Mouse (Mus musculus): ENCODE data around the gene Ppm1b. TPM values are rescaled to one million over a fixed set of nuclear protein-coding genes. Genes with fewer than 3 reads are reported as not detected.

The Ppm1b gene
- polyA plus RNA-seq, 1 experiment from 2014 or later, result 97.2 TPM

DNA sequence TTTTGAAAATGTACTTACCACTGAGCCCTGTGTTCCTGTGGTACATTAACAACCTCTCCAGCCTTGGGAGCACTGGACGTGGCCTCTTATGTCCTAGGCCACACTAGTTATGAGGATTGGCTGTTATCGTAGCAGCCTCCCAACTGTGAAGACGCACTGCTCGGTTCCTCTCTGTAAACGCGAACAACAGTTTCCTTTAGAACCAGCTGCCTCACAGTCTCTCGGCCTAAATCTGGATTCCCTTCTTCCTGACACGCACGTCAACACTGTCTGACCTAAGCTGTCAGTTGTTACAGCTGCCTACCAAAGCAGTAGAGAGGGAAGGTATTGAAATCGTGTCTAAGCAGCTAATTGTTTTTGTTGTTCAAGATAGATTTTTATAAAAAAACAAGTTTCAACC, 43.1 kb downstream of the Ppm1b start:
- Histone ChIP-seq H3K9me3 (no peaks in the 10 kb centered on the region), H3K27ac (no peak overlapping the region), H3K36me3 (peaks cover 8% of the 10 kb centered on the region), H3K27me3 (no peaks in the 10 kb centered on the region), H3K4me2 (no peak overlapping the region), H3K4me1 (replicated peaks) (0 out of 2 replicates have a peak, but pooled peaks cover 5% of the 10 kb centered on the region), H3K4me3 (no peak overlapping the region), H3K9ac (no peak overlapping the region)
- no peak for ATAC-seq (ENCODE audit: low FRiP score)
- WGBS, result 75% methylated on average over 10 of the region's 10 CpGs

DNA sequence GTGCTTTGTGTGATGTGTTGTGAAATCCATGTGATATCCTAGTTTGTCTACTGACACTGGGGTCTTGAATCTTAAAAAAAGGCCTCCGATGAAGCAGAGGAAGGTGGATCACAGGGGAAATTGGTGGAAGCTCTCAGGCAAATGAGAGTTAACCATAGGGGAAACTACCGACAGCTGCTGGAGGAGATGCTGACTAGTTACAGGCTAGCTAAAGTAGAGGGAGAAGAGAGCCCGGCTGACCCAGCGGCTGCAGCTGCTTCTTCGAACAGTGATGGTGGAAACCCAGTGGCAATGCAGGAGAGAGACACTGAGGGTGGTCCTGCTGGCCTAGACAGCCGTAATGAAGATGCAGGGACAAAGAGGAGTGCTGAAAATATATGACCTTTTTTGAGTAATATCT, 56.9 kb downstream of the Ppm1b start:
- Histone ChIP-seq H3K9ac (no peak overlapping the region), H3K36me3 (peaks cover 14% of the 10 kb centered on the region), H3K4me2 (no peak overlapping the region), H3K27ac (no peak overlapping the region), H3K27me3 (no peaks in the 10 kb centered on the region), H3K4me3 (no peak overlapping the region), H3K9me3 (no peaks in the 10 kb centered on the region), H3K4me1 (replicated peaks) (no peaks in the 10 kb centered on the region)
- 84% methylated on average over 6 of the region's 6 CpGs for WGBS
- ATAC-seq (ENCODE audit: low FRiP score), result no peak

DNA sequence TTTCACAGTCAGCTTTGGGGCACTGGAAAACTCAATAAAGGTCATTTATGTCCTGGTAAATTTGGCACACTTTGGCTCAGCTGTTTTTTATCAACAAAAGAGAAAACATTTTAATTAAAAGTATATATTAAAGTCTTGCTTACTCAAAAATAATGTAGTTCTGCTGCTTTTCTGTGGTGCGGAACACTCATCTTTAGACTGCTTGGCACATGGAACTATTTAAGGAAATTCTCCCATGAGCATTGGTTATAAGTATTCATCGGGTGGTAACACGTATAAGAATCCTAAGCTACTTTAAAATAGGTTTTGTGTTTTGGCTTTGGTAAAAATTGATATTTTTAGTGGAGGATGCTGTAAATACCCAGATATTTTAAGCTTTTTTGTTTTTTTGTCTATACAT, 58.1 kb downstream of the Ppm1b start:
- Histone ChIP-seq H3K4me3 (no peak overlapping the region), H3K9me3 (no peaks in the 10 kb centered on the region)
- WGBS, result 91% methylated on average over 3 of the region's 3 CpGs

GRCm38 (mm10) chr17:85018344-85018743, 61.8 kb downstream of the Ppm1b start:
- no peak for ATAC-seq (ENCODE audit: low FRiP score)
- no peak overlapping the region for H3K27ac ChIP-seq
- H3K4me2 ChIP-seq, result no peak overlapping the region
- H3K4me1 ChIP-seq (replicated peaks), result no peaks in the 10 kb centered on the region
- no peaks in the 10 kb centered on the region for H3K36me3 ChIP-seq
- H3K4me3 ChIP-seq, result no peak overlapping the region
- no peaks in the 10 kb centered on the region for H3K27me3 ChIP-seq
- 93% methylated on average over 3 of the region's 3 CpGs for WGBS
- H3K9me3 ChIP-seq, result no peaks in the 10 kb centered on the region
- no peak overlapping the region for H3K9ac ChIP-seq

More for the DNA sequence above, 58.1 kb downstream of the Ppm1b start:
- ATAC-seq (ENCODE audit: low FRiP score), result no peak
- Histone ChIP-seq H3K4me1 (replicated peaks) (no peaks in the 10 kb centered on the region), H3K27ac (no peak overlapping the region), H3K36me3 (peaks cover 14% of the 10 kb centered on the region), H3K4me2 (no peak overlapping the region), H3K9ac (no peak overlapping the region), H3K27me3 (no peaks in the 10 kb centered on the region)

DNA sequence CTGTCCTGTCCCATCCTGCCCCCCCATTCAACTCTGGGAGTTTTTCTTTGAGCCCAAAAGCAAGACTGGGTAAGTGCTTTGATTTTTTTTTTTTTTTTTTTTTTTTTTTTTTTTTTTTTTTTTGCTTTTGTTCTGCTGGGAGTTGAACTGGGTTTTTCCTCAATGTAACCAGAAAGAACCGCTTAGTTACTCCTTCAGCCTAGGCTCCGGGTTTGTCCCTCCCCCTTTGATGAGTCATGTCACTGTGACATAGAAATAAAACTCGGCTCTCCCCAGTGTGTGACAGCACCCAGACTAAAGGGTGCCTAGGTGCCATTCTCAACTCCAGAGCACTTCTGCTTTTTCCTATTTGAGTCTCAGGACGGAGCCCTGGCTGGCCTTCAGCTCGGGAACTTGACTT, 62.3 kb downstream of the Ppm1b start:
- ATAC-seq (ENCODE audit: low FRiP score), result no peak
- no peaks in the 10 kb centered on the region for H3K9me3 ChIP-seq
- no peak overlapping the region for H3K27ac ChIP-seq
- no peaks in the 10 kb centered on the region for H3K27me3 ChIP-seq
- H3K36me3 ChIP-seq, result no peaks in the 10 kb centered on the region
- H3K4me1 ChIP-seq (replicated peaks), result no peaks in the 10 kb centered on the region
- H3K9ac ChIP-seq, result no peak overlapping the region
- H3K4me3 ChIP-seq, result no peak overlapping the region
- no peak overlapping the region for H3K4me2 ChIP-seq
- 84% methylated on average over 5 of the region's 5 CpGs for WGBS

DNA sequence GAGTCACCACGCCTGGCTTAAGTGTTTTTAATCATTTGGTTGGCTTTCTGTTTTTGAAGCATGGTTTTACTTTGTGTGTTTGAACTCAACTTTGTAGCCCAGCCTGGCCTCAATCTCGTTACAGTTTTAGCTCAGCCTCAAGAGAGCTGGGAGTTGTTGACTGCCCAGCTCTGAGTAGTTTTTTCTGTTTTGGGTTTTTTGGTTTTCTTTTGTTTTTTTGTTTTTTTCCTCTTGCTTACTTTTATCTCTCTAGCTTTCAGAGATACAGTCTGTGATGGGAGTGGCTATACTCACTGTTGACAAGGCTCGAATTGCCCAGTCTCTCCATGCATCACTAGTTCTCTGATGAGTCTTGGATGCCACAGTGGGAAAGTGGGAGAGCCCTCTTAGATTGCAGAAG, 63.8 kb downstream of the Ppm1b start:
- no peak for ATAC-seq (ENCODE audit: low FRiP score)
- Histone ChIP-seq H3K4me1 (replicated peaks) (no peaks in the 10 kb centered on the region), H3K9ac (no peak overlapping the region), H3K36me3 (no peaks in the 10 kb centered on the region), H3K4me2 (no peak overlapping the region), H3K4me3 (no peak overlapping the region), H3K9me3 (no peaks in the 10 kb centered on the region), H3K27me3 (no peaks in the 10 kb centered on the region), H3K27ac (no peak overlapping the region)
- 85% methylated on average over 3 of the region's 3 CpGs for WGBS

GRCm38 (mm10) chr17:85023247-85024167, 67.0 kb downstream of the Ppm1b start:
- no peaks in the 10 kb centered on the region for H3K27me3 ChIP-seq
- H3K4me3 ChIP-seq, result no peak overlapping the region
- no peaks in the 10 kb centered on the region for H3K4me1 ChIP-seq (replicated peaks)
- H3K9me3 ChIP-seq, result no peaks in the 10 kb centered on the region
- H3K9ac ChIP-seq, result no peak overlapping the region
- no peaks in the 10 kb centered on the region for H3K36me3 ChIP-seq
- no peak overlapping the region for H3K27ac ChIP-seq
- no peak overlapping the region for H3K4me2 ChIP-seq
- peak; percentile 65 for ATAC-seq (ENCODE audit: low FRiP score)
- 63% methylated on average over 22 of the region's 22 CpGs for WGBS

DNA sequence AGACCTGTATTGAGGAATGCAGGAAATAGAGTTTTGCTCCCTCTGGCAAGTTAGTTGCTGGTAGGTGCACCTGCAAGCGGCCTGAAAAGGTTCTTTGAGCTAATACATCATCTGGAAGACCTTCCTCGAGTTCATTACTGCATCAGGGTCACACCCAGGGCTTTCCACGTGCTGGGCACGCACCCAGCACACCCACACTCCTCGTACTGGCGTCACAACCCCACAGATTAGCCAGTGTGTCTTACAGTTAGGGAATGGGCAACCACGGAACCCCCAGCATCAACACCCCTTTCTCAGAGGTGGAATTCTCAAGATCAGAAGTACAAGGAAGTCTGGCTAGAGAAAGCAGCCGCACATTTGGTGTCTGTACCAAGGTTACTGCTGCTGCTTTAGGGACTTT, 67.7 kb downstream of the Ppm1b start:
- Histone ChIP-seq H3K27ac (no peak overlapping the region), H3K9me3 (no peaks in the 10 kb centered on the region), H3K4me3 (no peak overlapping the region), H3K4me1 (replicated peaks) (no peaks in the 10 kb centered on the region), H3K4me2 (no peak overlapping the region), H3K9ac (no peak overlapping the region), H3K27me3 (no peaks in the 10 kb centered on the region), H3K36me3 (no peaks in the 10 kb centered on the region)
- no peak for ATAC-seq (ENCODE audit: low FRiP score)
- WGBS, result 93% methylated on average over 8 of the region's 8 CpGs

- ATAC-seq (ENCODE audit: low FRiP score), result no peak
- H3K4me3 ChIP-seq, result no peak overlapping the region
- no peaks in the 10 kb centered on the region for H3K4me1 ChIP-seq (replicated peaks)
- H3K27me3 ChIP-seq, result no peaks in the 10 kb centered on the region
- H3K27ac ChIP-seq, result no peak overlapping the region
- WGBS, result 91% methylated on average over 6 of the region's 6 CpGs
- H3K9me3 ChIP-seq, result no peaks in the 10 kb centered on the region
- no peak overlapping the region for H3K4me2 ChIP-seq
- H3K9ac ChIP-seq, result no peak overlapping the region
- no peaks in the 10 kb centered on the region for H3K36me3 ChIP-seq
Measured at GRCm38 (mm10) chr17:85025151-85025550, 68.6 kb downstream of the Ppm1b start.

DNA sequence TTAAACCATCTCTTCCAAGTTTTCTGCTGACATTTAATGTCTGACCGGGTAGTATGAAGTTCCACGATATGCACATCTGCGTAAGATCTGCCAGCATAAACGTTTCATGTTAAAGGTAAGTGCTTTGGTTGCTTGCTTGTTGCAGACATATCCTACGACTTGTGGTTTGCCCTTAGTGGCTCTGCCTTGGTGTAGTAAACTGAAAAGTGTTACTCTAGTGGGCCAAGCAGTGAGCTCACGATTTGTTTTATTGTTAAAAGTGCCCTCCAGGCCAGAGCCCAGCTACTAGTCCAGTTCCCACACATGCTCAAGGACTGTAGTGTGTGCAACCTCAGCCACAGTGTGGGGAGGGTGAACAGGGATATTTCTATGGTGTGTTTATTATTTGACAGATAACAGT, 69.9 kb downstream of the Ppm1b start:
- no peak for ATAC-seq (ENCODE audit: low FRiP score)
- no peaks in the 10 kb centered on the region for H3K36me3 ChIP-seq
- WGBS, result 91% methylated on average over 6 of the region's 6 CpGs

DNA sequence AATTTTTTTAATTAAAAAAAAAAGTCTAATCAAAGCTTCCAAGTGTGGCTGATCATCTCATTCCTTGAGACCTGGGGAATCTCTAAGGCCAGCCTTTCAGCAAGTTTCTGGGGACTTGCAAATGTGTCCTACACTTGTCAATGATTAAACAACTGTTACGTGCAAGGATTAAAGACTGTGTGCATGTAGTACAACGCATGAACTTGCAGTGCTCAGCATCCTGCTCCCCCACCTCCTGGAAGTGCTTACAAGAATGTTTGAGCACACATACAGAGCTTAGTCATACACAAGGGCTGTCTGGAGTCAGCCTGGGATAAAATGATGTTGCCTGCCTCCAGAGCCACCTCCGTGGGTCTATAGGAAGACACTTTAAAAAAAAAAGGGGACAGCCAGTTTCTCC, 70.7 kb downstream of the Ppm1b start:
- Histone ChIP-seq H3K27me3 (no peaks in the 10 kb centered on the region), H3K4me1 (replicated peaks) (no peaks in the 10 kb centered on the region), H3K27ac (no peak overlapping the region), H3K9me3 (no peaks in the 10 kb centered on the region), H3K4me2 (no peak overlapping the region), H3K36me3 (no peaks in the 10 kb centered on the region), H3K9ac (no peak overlapping the region), H3K4me3 (no peak overlapping the region)
- 88% methylated on average over 3 of the region's 3 CpGs for WGBS
- ATAC-seq (ENCODE audit: low FRiP score), result no peak

More for the DNA sequence above, 69.9 kb downstream of the Ppm1b start:
- H3K4me1 ChIP-seq (replicated peaks), result no peaks in the 10 kb centered on the region
- no peak overlapping the region for H3K4me3 ChIP-seq
- H3K9ac ChIP-seq, result no peak overlapping the region
- H3K9me3 ChIP-seq, result no peaks in the 10 kb centered on the region
- no peak overlapping the region for H3K4me2 ChIP-seq
- H3K27me3 ChIP-seq, result no peaks in the 10 kb centered on the region
- H3K27ac ChIP-seq, result no peak overlapping the region

DNA sequence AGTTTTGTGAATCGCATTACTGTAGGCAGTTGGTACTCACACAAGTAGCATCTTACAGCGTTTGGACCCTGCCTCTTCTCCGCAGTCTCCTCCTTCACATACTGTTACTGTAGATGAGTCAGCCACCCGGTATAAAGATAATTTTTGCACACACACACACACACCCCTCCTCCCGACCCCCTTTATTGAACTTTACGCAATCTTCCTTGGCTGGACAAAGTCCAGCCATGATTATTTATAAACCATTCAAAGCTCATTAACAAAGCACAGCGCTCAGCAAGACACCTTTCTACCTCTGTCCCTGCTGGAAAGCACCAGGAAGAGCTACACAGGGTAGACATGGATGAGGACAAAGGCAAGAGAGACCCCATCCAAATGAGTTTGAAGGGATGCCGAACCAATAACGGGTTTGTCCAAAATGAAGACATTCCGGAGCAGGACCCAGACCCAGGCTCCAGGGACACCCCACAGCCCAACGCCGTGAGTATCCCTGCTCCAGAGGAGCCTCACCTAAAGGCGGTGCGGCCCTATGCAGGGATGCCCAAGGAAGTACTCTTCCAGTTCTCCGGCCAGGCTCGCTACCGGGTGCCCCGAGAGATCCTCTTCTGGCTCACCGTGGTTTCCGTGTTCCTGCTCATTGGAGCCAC, 71.7 kb downstream of the Ppm1b start, which contains the start of gene Slc3a1:
TSS of gene Slc3a1 (plus strand) at position 284 of the 647 bp plus-strand sequence.
- H3K4me3 ChIP-seq, result no peak within 1 kb of the TSS
- no peaks in the 10 kb centered on the region for H3K36me3 ChIP-seq

More for the DNA sequence above, 71.7 kb downstream of the Ppm1b start, which contains the start of gene Slc3a1:
- Histone ChIP-seq H3K4me1 (replicated peaks) (no peaks in the 10 kb centered on the region), H3K27ac (no peak within 1 kb of the TSS), H3K27me3 (no peaks in the 10 kb centered on the region), H3K4me2 (no peak within 1 kb of the TSS), H3K9me3 (no peaks in the 10 kb centered on the region), H3K9ac (no peak within 1 kb of the TSS)
- ATAC-seq (ENCODE audit: low FRiP score), result no peak
- WGBS, result 86% methylated on average over 20 of the region's 20 CpGs
